Mouse (Mus musculus): ENCODE results near the gene Aqp11. TPM values are rescaled to one million over a fixed set of nuclear protein-coding genes. Genes with fewer than 3 reads are reported as not detected.

Gene Aqp11
- polyA plus RNA-seq, 1 experiment = not detected

DNA sequence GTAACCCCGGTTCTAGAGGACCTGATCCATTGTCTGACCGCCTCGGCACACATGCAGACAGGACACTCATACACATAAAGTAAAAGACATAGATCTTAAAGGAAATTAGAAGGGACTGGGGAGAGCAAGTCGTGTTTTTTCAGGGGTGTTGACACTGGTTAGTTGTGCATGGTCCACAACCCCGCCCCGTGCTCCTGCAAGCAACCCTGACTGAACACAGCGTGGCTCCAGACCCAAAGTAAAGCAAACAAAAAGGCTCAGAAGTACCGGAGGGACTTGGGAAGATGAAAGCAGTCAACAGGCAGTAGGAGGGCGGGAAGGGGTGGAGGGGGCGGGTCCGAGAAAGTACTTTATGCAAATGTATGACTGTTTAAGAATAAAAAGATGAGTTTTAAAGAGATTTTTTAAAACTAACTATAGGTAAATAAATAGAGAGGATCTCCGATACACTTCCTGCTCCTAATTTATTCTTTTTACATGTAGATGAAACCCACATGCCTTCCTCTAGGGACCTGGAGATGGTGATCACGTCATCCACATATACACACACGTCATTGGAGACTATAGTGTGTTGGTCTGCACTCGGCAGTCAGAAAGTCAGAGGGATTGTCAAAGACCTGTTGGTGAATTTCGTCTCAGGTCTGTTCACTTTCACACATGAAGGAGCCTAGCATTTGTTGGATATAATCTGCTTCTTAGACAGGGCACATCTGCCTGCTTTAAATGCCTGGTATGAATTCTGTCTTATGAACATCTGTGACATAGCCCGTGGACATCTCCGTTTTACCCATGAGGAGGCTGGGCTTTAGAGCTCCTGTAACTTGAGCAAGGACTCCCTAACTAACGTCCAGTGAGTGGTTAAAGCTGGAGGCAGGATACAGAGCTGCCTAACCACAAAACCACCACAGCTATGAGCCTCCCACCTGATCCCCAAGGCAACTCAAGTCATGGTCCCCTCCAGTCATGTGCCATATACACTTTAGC is 11.4 kb upstream of the Aqp11 start:
- no peak for TF ChIP-seq CTCF (IDR thresholded peaks at IDR 0.05; ENCODE audit: insufficient read depth, low read depth, low read length)
- no peak for TF ChIP-seq POLR2A (IDR thresholded peaks at IDR 0.05; ENCODE audit: insufficient read depth, low read depth, low read length)
- WGBS = 44% methylated on average over 19 of the region's 19 CpGs
- Histone ChIP-seq H3K4me1 (ENCODE audit: control insufficient read depth, insufficient read depth, low read length) (peaks cover 4% of the 10 kb centered on the region; the same call in 1 of the 2 replicates), H3K27ac (ENCODE audit: insufficient read depth, low read depth, low read length) (peak overlapping the region; percentile 82), H3K4me3 (ENCODE audit: insufficient read depth, low read depth, low read length) (peak overlapping the region; percentile 10; the same call in 1 of the 2 replicates)

GRCm38 (mm10) chr7:97748527-97749206 is 10.6 kb upstream of the Aqp11 start:
- Histone ChIP-seq H3K4me3 (ENCODE audit: insufficient read depth, low read depth, low read length) (peak overlapping the region; percentile 10; the same call in 1 of the 2 replicates), H3K4me1 (ENCODE audit: control insufficient read depth, insufficient read depth, low read length) (peaks cover 4% of the 10 kb centered on the region; the same call in 1 of the 2 replicates), H3K27ac (ENCODE audit: insufficient read depth, low read depth, low read length) (peak overlapping the region; percentile 82)
- TF ChIP-seq POLR2A (IDR thresholded peaks at IDR 0.05; ENCODE audit: insufficient read depth, low read depth, low read length) = no peak
- no peak for TF ChIP-seq CTCF (IDR thresholded peaks at IDR 0.05; ENCODE audit: insufficient read depth, low read depth, low read length)
- WGBS = 54% methylated on average over 10 of the region's 10 CpGs

DNA sequence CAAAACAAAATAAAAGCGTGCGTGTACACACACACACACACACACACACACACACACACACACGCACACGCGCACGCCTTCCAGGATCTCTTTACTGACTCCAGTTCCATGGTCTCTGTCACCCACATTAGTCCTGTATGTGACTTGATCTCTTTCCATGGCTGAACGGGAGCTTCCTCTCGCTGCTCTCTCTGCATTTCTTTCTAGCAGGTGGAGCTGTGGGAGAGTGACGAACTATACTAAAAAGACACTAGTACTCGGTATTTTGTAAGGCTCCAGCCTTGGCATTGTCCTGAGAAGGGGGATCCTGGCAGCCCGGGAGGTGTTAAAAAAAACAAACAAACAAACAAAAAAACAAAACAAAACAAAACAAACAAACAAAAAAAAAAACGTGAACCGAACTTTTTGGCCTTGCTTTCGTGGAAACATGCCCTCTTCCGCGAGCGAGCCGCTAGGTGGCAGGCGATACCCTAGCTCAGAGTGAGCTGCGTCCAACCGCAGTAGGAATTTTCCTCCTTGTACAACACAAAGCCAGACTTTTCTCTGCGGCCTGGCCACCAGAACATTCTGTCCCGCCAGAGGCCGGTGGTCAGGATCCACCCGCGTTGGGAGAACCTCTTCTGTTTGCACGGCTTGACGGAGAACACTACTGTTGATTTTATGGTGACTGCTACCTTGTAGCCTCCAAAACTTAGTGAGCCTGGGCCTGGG is 9.9 kb upstream of the Aqp11 start:
- 24% methylated on average over 28 of the region's 28 CpGs for WGBS
- H3K4me3 ChIP-seq (ENCODE audit: insufficient read depth, low read depth, low read length) = no peak overlapping the region
- TF ChIP-seq CTCF (IDR thresholded peaks at IDR 0.05; ENCODE audit: insufficient read depth, low read depth, low read length) (peak; percentile 88), POLR2A (IDR thresholded peaks at IDR 0.05; ENCODE audit: insufficient read depth, low read depth, low read length) (no peak)

GRCm38 (mm10) chr7:97747176-97747707 is 9.2 kb upstream of the Aqp11 start:
- no peak for TF ChIP-seq CTCF (IDR thresholded peaks at IDR 0.05; ENCODE audit: insufficient read depth, low read depth, low read length)
- TF ChIP-seq POLR2A (IDR thresholded peaks at IDR 0.05; ENCODE audit: insufficient read depth, low read depth, low read length) = no peak
- Histone ChIP-seq H3K4me3 (ENCODE audit: insufficient read depth, low read depth, low read length) (no peak overlapping the region), H3K4me1 (ENCODE audit: control insufficient read depth, insufficient read depth, low read length) (peaks cover 4% of the 10 kb centered on the region; the same call in 1 of the 2 replicates), H3K27ac (ENCODE audit: insufficient read depth, low read depth, low read length) (no peak overlapping the region)
- WGBS = 79% methylated on average over 4 of the region's 4 CpGs

More for the DNA sequence above, 9.9 kb upstream of the Aqp11 start:
- no peak overlapping the region for H3K27ac ChIP-seq (ENCODE audit: insufficient read depth, low read depth, low read length)
- H3K4me1 ChIP-seq (ENCODE audit: control insufficient read depth, insufficient read depth, low read length) = peaks cover 4% of the 10 kb centered on the region; the same call in 1 of the 2 replicates

GRCm38 (mm10) chr7:97745299-97745698 is 7.2 kb upstream of the Aqp11 start:
- Histone ChIP-seq H3K27ac (ENCODE audit: insufficient read depth, low read depth, low read length) (no peak overlapping the region), H3K4me3 (ENCODE audit: insufficient read depth, low read depth, low read length) (no peak overlapping the region), H3K4me1 (ENCODE audit: control insufficient read depth, insufficient read depth, low read length) (peaks cover 4% of the 10 kb centered on the region; the same call in 1 of the 2 replicates)
- no peak for TF ChIP-seq CTCF (IDR thresholded peaks at IDR 0.05; ENCODE audit: insufficient read depth, low read depth, low read length)
- no peak for TF ChIP-seq POLR2A (IDR thresholded peaks at IDR 0.05; ENCODE audit: insufficient read depth, low read depth, low read length)
- WGBS = 3% methylated on average over 3 of the region's 3 CpGs

DNA sequence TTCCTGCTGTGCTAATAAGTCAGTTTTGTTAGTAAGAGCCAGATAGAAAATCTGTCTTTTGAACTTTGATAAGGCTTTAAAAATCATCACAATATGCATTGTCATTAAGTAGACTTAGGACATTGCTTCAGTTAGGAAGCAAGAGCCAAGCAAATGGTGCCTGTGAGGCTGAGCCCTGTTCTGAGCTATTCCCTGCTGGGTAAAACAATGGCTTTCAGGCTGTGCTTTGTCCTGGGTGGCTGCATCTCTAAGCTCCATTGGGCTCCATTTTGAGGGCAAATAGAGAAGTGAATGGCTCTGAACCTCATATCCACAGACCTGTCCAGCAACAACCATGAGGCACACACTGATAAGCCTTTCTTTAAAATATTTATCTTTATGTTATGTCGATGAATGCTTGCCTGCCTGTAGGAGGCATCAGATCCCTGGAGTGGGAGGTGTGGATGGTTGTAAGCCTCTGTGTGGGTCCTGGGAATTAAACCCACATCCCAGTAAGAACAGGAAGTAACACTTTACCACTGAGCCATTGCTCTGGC is 3.7 kb upstream of the Aqp11 start:
- whole genome bisulfite sequencing = 25% methylated on average over 1 of the region's 1 CpGs
- peaks cover 5% of the 10 kb centered on the region; the same call in 1 of the 2 replicates for H3K4me1 ChIP-seq (ENCODE audit: control insufficient read depth, insufficient read depth, low read length)
- H3K27ac ChIP-seq (ENCODE audit: insufficient read depth, low read depth, low read length) = no peak overlapping the region
- no peak overlapping the region for H3K4me3 ChIP-seq (ENCODE audit: insufficient read depth, low read depth, low read length)
- TF ChIP-seq POLR2A (IDR thresholded peaks at IDR 0.05; ENCODE audit: insufficient read depth, low read depth, low read length) (no peak), CTCF (IDR thresholded peaks at IDR 0.05; ENCODE audit: insufficient read depth, low read depth, low read length) (no peak)

DNA sequence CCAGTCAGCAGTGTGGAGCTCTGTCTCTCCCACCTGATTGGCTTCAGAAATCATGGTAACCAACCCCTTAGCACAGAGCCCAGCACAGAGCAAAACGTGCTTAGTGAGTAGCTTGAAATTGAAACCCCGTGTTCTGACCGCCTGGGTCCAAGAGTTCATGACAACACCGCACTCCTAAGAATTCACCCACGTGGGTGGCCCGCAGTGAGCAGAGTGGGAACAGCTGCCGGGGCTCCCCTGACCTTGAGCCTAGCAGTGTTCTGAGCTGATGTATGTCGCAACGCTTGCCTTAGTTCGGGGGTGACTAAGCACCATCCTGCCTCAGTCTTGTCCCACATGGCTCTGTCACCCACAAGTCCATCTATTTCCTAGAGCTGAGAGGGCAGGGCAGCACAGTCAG is 2.9 kb upstream of the Aqp11 start:
- Histone ChIP-seq H3K4me1 (ENCODE audit: control insufficient read depth, insufficient read depth, low read length) (peaks cover 5% of the 10 kb centered on the region; the same call in 1 of the 2 replicates), H3K27ac (ENCODE audit: insufficient read depth, low read depth, low read length) (no peak overlapping the region), H3K4me3 (ENCODE audit: insufficient read depth, low read depth, low read length) (no peak overlapping the region)
- no peak for TF ChIP-seq CTCF (IDR thresholded peaks at IDR 0.05; ENCODE audit: insufficient read depth, low read depth, low read length)
- TF ChIP-seq POLR2A (IDR thresholded peaks at IDR 0.05; ENCODE audit: insufficient read depth, low read depth, low read length) = no peak
- 64% methylated on average over 10 of the region's 10 CpGs for WGBS

DNA sequence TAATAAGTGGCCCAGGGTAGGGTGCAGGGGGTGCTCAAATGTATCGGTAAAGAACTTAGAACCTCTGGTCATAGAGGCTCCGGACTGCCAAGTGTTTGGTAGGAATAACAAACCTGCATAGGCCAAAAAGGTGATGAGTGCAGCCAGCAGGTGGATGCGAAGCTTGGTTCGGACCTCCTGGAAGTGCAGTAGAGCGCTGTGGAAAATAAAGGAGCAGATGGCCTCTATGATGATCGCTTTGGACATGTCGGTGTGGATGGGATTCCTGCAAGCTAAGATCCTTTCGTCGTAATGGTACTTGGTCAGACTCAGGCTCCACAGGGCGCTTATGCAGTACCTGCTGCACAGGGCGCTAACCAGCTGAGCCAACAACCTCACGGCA is 842 bp downstream of the Aqp11 start:
- TF ChIP-seq POLR2A (IDR thresholded peaks at IDR 0.05; ENCODE audit: insufficient read depth, low read depth, low read length) = no peak
- no peak for TF ChIP-seq CTCF (IDR thresholded peaks at IDR 0.05; ENCODE audit: insufficient read depth, low read depth, low read length)
- Histone ChIP-seq H3K4me3 (ENCODE audit: insufficient read depth, low read depth, low read length) (peak overlapping the region; percentile 57), H3K4me1 (ENCODE audit: control insufficient read depth, insufficient read depth, low read length) (peaks cover 6% of the 10 kb centered on the region; the same call in 1 of the 2 replicates), H3K27ac (ENCODE audit: insufficient read depth, low read depth, low read length) (no peak overlapping the region)
- WGBS = 18% methylated on average over 12 of the region's 12 CpGs
